In genomic region chr16:18347931-18348600, GRCm38 (mm10) we compare ENCODE assay signal across 8 mouse cellular contexts. TPM values are rescaled to one million over a fixed set of nuclear protein-coding genes. Genes with fewer than 3 reads are reported as not detected.
DNase-seq lines count a peak whose midpoint lies in the region; ATAC-seq and TF ChIP-seq lines count a peak whose summit lies in the region.

Tango2 (minus strand) TSS chr16:18348103.
Arvcf (plus strand) TSS chr16:18348182.

- H3K27ac ChIP-seq in forebrain, embryonic 16.5 days (ENCODE audit: low read length): peak within 1 kb of the TSS; percentile 61
- H3K27ac ChIP-seq in neural tube, embryonic 15.5 days (replicated peaks): peak within 1 kb of the TSS; percentile 81

- DNase-seq in cerebellum, adult 11-12 months: peak; percentile 97
- DNase-seq in heart, postnatal 25 days (ENCODE audit: low spot score): peak; percentile 79
- DNase-seq in layer of hippocampus, adult 18-20 months (ENCODE audit: low spot score in 2 of 2): peak; percentile 93 to 97
- peak; percentile 94 to 95 for DNase-seq in lung, adult 18-20 months
- peak; percentile 92 for DNase-seq in testis, postnatal 14 days (ENCODE audit: low spot score)

- no peaks in the 10 kb centered on the region for H3K9me3 ChIP-seq in E14TG2a.4 (ENCODE audit: low read length)
- no peaks in the 10 kb centered on the region for H3K9me3 ChIP-seq in forebrain, embryonic 16.5 days (ENCODE audit: control insufficient read depth, low read length)
- H3K9me3 ChIP-seq in neural tube, embryonic 15.5 days (replicated peaks): no peaks in the 10 kb centered on the region

- no peak for TF ChIP-seq CTCF in E14TG2a.4 (conservative IDR thresholded peaks at IDR 0.05; ENCODE audit: low read length)

- ATAC-seq in forebrain, embryonic 16.5 days: peak; percentile 84
- peak; percentile 88 for ATAC-seq in neural tube, embryonic 15.5 days (ENCODE audit: low FRiP score)

- H3K4me3 ChIP-seq in E14TG2a.4 (replicated peaks; ENCODE audit: low read length): peak within 1 kb of the TSS; percentile 89
- H3K4me3 ChIP-seq in forebrain, embryonic 16.5 days (replicated peaks; ENCODE audit: low read length): peak within 1 kb of the TSS; percentile 99
- peak within 1 kb of the TSS; percentile 91 for H3K4me3 ChIP-seq in neural tube, embryonic 15.5 days (replicated peaks)

- peaks cover 34% of the 10 kb centered on the region for H3K27me3 ChIP-seq in E14TG2a.4 (ENCODE audit: insufficient read depth, low read length)
- no peaks in the 10 kb centered on the region for H3K27me3 ChIP-seq in forebrain, embryonic 16.5 days (replicated peaks; ENCODE audit: control insufficient read depth, insufficient read depth, low read length)
- no peaks in the 10 kb centered on the region for H3K27me3 ChIP-seq in neural tube, embryonic 15.5 days (replicated peaks)

- WGBS in forebrain, embryonic 16.5 days: under 1% methylated on average over 37 of the region's 44 CpGs
- WGBS in neural tube, embryonic 15.5 days: under 1% methylated on average over 41 of the region's 44 CpGs

- intact Hi-C loops in heart, postnatal 25 days (cut with DNase I): loop anchor here (2.0 to 5.0 kb wide), 4 partner anchors 44 to 269 kb away; partner anchors contain the start of genes Comt, Gnb1l, Rtl10 and Txnrd2

- H3K36me3 ChIP-seq in E14TG2a.4 (ENCODE audit: insufficient read depth, low read length): no peaks in the 10 kb centered on the region
- H3K36me3 ChIP-seq in forebrain, embryonic 16.5 days (ENCODE audit: control insufficient read depth, insufficient read depth): no peaks in the 10 kb centered on the region
- peaks cover 4% of the 10 kb centered on the region; the same call in 1 of the 2 replicates for H3K36me3 ChIP-seq in neural tube, embryonic 15.5 days

- H3K4me2 ChIP-seq in forebrain, embryonic 16.5 days (ENCODE audit: low read length): peak within 1 kb of the TSS; percentile 65
- peak within 1 kb of the TSS; percentile 77 for H3K4me2 ChIP-seq in neural tube, embryonic 15.5 days

- H3K4me1 ChIP-seq in E14TG2a.4 (replicated peaks; ENCODE audit: low read depth, low read length): peaks cover 43% of the 10 kb centered on the region
- peaks cover 40% of the 10 kb centered on the region for H3K4me1 ChIP-seq in forebrain, embryonic 16.5 days (replicated peaks; ENCODE audit: control insufficient read depth, insufficient read depth, low read length)
- peaks cover 66% of the 10 kb centered on the region for H3K4me1 ChIP-seq in neural tube, embryonic 15.5 days

- H3K9ac ChIP-seq in forebrain, embryonic 16.5 days (replicated peaks; ENCODE audit: low read depth, low read length): peak within 1 kb of the TSS; percentile 95
- H3K9ac ChIP-seq in neural tube, embryonic 15.5 days (replicated peaks): peak within 1 kb of the TSS; percentile 93

RNA-seq across cellular contexts. Expression of gene Tango2, which starts in this region (rescaled TPM):
- polyA plus RNA-seq in forebrain, embryonic 16.5 days (2015; fragmentation: Nextera tagmentation; extraction: Ambion mirVana): 74.9 and 86.8 TPM in 2 replicates
- 100 to 1,000 TPM; 147 TPM for total RNA-seq in heart, postnatal 25 days (2021)
- 100 to 1,000 TPM; 102 to 116 TPM for total RNA-seq in layer of hippocampus, adult 18-20 months (2021)
- 98.7 and 115 TPM in 2 replicates for polyA plus RNA-seq in neural tube, embryonic 15.5 days (2015; fragmentation: Nextera tagmentation; extraction: Ambion mirVana)

RNA-seq across cellular contexts. Expression of gene Arvcf, which starts in this region (rescaled TPM):
- polyA plus RNA-seq in forebrain, embryonic 16.5 days (2015; fragmentation: Nextera tagmentation; extraction: Ambion mirVana): 58.6 and 67.8 TPM in 2 replicates
- 10 to 100 TPM; 18.6 to 21.7 TPM for total RNA-seq in heart, postnatal 25 days (2021)
- total RNA-seq in layer of hippocampus, adult 18-20 months (2021): 10 to 100 TPM; 33.2 to 38.6 TPM
- 71.2 and 72.5 TPM in 2 replicates for polyA plus RNA-seq in neural tube, embryonic 15.5 days (2015; fragmentation: Nextera tagmentation; extraction: Ambion mirVana)

Comparison
In these comparisons a context has a peak if more than half of its experiments do, and no peak if none do; other contexts are left out.
1. Peak in every context shown above with its lines: DNase-seq, ATAC-seq, H3K4me3 ChIP-seq and H3K27ac ChIP-seq.